Mouse (Mus musculus) central nervous system, embryonic 18 days (tissue): ENCODE results near the gene Anxa2. TPM values are rescaled to one million over a fixed set of nuclear protein-coding genes. Genes with fewer than 3 reads are reported as not detected.

Source experiments
- polyA plus RNA-seq: library from polyadenylated mRNA; depleted of rRNA; stranded (reverse); fragments of >200 nt; gene quantifications from 2 replicates; pipeline ENCODE4 v1.2.3, GENCODE M21; 2012; rRNA removed

Gene Anxa2
- polyA plus RNA-seq = 116 and 117 TPM in 2 replicates

GRCm38 (mm10) chr9:69453066-69453900, at the start of gene Anxa2:
Gene Anxa2, plus strand, starts transcription at chr9:69453620.

Other genes with a start within 250 kb of the Anxa2 start
- gene Ice2, start 55.7 kb upstream of the Anxa2 start, polyA plus RNA-seq = 7.8 and 7.9 TPM in 2 replicates